Mouse (Mus musculus) cerebellum, adult 2 months (tissue): ENCODE measurements around the gene Hhex. TPM values are rescaled to one million over a fixed set of nuclear protein-coding genes. Genes with fewer than 3 reads are reported as not detected.

ENCODE experiments used
- DNase-seq, 2 experiments: peaks; one replicate each; pipeline ENCODE4 v3.0.0; 2021
- H3K27ac ChIP-seq: fragments of 200-500 bp; 2 replicates; pipeline ENCODE4 v1.5.1; 2012; ENCODE audit warnings: low read length, control low read depth, inconsistent platforms; ENCODE audit not compliant: insufficient read depth
- H3K27me3 ChIP-seq: fragments of 200-500 bp; 2 replicates; pipeline ENCODE4 v1.6.1; 2012; ENCODE audit warnings: inconsistent platforms, mild to moderate bottlenecking, low read length, moderate library complexity; ENCODE audit not compliant: control insufficient read depth, insufficient read depth
- H3K4me1 ChIP-seq: fragments of 200-500 bp; 2 replicates; pipeline ENCODE4 v1.6.1; 2011; ENCODE audit warnings: low read length; ENCODE audit not compliant: control insufficient read depth, insufficient read depth
- H3K4me3 ChIP-seq: fragments of 200-500 bp; replicated peaks from 2 replicates; pipeline ENCODE3; 2011; ENCODE audit warnings: mild to moderate bottlenecking, low read depth, low read length, control low read depth; ENCODE audit not compliant: insufficient read depth
- CTCF ChIP-seq: fragments of 200-500 bp; IDR thresholded peaks from 2 replicates; pipeline ENCODE4 v1.5.1; 2011; ENCODE audit warnings: low read depth, mild to moderate bottlenecking, control low read depth, low read length, moderate library complexity, borderline replicate concordance; ENCODE audit not compliant: insufficient read depth
- POLR2A ChIP-seq: fragments of 200-500 bp; IDR thresholded peaks from 2 replicates; pipeline ENCODE4 v1.6.1; 2011; ENCODE audit warnings: low read length, control low read depth, borderline replicate concordance; ENCODE audit not compliant: insufficient read depth
- WGBS: fragments of 180-500 bp; shearing (Covaris S2); methylation state at CpG from one replicate; pipeline ENCODE4 v1.1.7; 2018; 5-methylcytosine and 5-hydroxymethylcytosine counted together
- polyA plus RNA-seq: library from polyadenylated mRNA; depleted of rRNA; stranded (reverse); fragments of >200 nt; gene quantifications from 2 replicates; pipeline ENCODE4 v1.2.3, GENCODE M21; 2012

Gene Hhex
- polyA plus RNA-seq, 1 experiment, result 1.9 TPM

GRCm38 (mm10) chr19:37440181-37440580 lies 5.6 kb downstream of the Hhex start:
- Histone ChIP-seq H3K27ac (no peak overlapping the region), H3K27me3 (peaks cover 1% of the 10 kb centered on the region; the same call in 1 of the 2 replicates), H3K4me3 (no peak overlapping the region), H3K4me1 (no peaks in the 10 kb centered on the region)
- TF ChIP-seq POLR2A, result no peak
- no peak for TF ChIP-seq CTCF
- WGBS, result 72% methylated on average over 4 of the region's 4 CpGs
- DNase-seq, result no peak

GRCm38 (mm10) chr19:37440708-37441475 lies 6.3 kb downstream of the Hhex start:
- H3K27ac ChIP-seq, result no peak overlapping the region
- TF ChIP-seq POLR2A (no peak), CTCF (no peak)
- H3K27me3 ChIP-seq, result peaks cover 1% of the 10 kb centered on the region; the same call in 1 of the 2 replicates
- H3K4me1 ChIP-seq, result no peaks in the 10 kb centered on the region
- no peak overlapping the region for H3K4me3 ChIP-seq
- DNase-seq, result no peak
- WGBS, result 63% methylated on average over 15 of the region's 16 CpGs

GRCm38 (mm10) chr19:37442524-37443286 lies 8.1 kb downstream of the Hhex start:
- DNase-seq, result no peak
- H3K27ac ChIP-seq, result no peak overlapping the region
- 79% methylated on average over 10 of the region's 10 CpGs for WGBS
- H3K27me3 ChIP-seq, result peaks cover 1% of the 10 kb centered on the region; the same call in 1 of the 2 replicates
- no peak overlapping the region for H3K4me3 ChIP-seq
- H3K4me1 ChIP-seq, result no peaks in the 10 kb centered on the region
- TF ChIP-seq CTCF, result no peak
- no peak for TF ChIP-seq POLR2A

GRCm38 (mm10) chr19:37443631-37444140 lies 9.1 kb downstream of the Hhex start:
- no peak for DNase-seq
- WGBS, result 82% methylated on average over 4 of the region's 4 CpGs
- no peak for TF ChIP-seq POLR2A
- no peak for TF ChIP-seq CTCF

GRCm38 (mm10) chr19:37448212-37448611 lies 13.6 kb downstream of the Hhex start:
- 75% methylated on average over 5 of the region's 5 CpGs for WGBS
- no peaks in the 10 kb centered on the region for H3K4me1 ChIP-seq
- DNase-seq, result no peak
- H3K27me3 ChIP-seq, result no peaks in the 10 kb centered on the region
- H3K27ac ChIP-seq, result no peak overlapping the region
- TF ChIP-seq CTCF (no peak), POLR2A (no peak)
- no peak overlapping the region for H3K4me3 ChIP-seq

More at GRCm38 (mm10) chr19:37443631-37444140, 9.1 kb downstream of the Hhex start:
- H3K27me3 ChIP-seq, result peaks cover 1% of the 10 kb centered on the region; the same call in 1 of the 2 replicates
- H3K4me3 ChIP-seq, result no peak overlapping the region
- H3K27ac ChIP-seq, result no peak overlapping the region
- no peaks in the 10 kb centered on the region for H3K4me1 ChIP-seq

- TF ChIP-seq CTCF (no peak), POLR2A (no peak)
- no peak for DNase-seq
- H3K4me1 ChIP-seq, result no peaks in the 10 kb centered on the region
- H3K4me3 ChIP-seq, result no peak overlapping the region
- 88% methylated on average over 3 of the region's 3 CpGs for WGBS
- no peak overlapping the region for H3K27ac ChIP-seq
- H3K27me3 ChIP-seq, result no peaks in the 10 kb centered on the region
Measured at GRCm38 (mm10) chr19:37449246-37449645, 14.6 kb downstream of the Hhex start.

GRCm38 (mm10) chr19:37455528-37455927 lies 20.9 kb downstream of the Hhex start:
- TF ChIP-seq CTCF (no peak), POLR2A (no peak)
- WGBS, result 92% methylated on average over 2 of the region's 2 CpGs
- Histone ChIP-seq H3K27me3 (no peaks in the 10 kb centered on the region), H3K4me1 (no peaks in the 10 kb centered on the region), H3K27ac (no peak overlapping the region), H3K4me3 (no peak overlapping the region)
- DNase-seq, result no peak
